Mouse (Mus musculus) kidney, adult 10 weeks (tissue): Measurements from ENCODE around the gene Prl3d2. TPM values are rescaled to one million over a fixed set of nuclear protein-coding genes. Genes with fewer than 3 reads are reported as not detected.

Experiments
- polyA plus RNA-seq: library from polyadenylated mRNA; stranded (reverse); fragments of 350-450 nt; fragmentation: Illumina TruSeq; extraction: RNeasy Lipid Tissue Mini Kit (QIAGEN cat#74804); gene quantifications from one replicate; pipeline ENCODE4 v1.2.3, GENCODE M21; 2014; ENCODE audit warnings: low read depth, low replicate concordance

Prl3d2 gene
- polyA plus RNA-seq: not detected

GRCm38 (mm10) chr13:27121398-27121797 is at the start of gene Prl3d2:
Gene Prl3d2, plus strand, starts transcription at chr13:27121698.

GRCm38 (mm10) chr13:27093890-27094289 is 27.6 kb upstream of the Prl3d2 start, which contains the start of gene Prl3d1:
Gene Prl3d1, plus strand, starts transcription at chr13:27094190.

GRCm38 (mm10) chr13:27156490-27156889 is 35.0 kb downstream of the Prl3d2 start, which contains the start of gene Prl3d3:
Gene Prl3d3, plus strand, starts transcription at chr13:27156790.

Other genes starting within 250 kb of the Prl3d2 start
- not detected for gene Prl, start 64.1 kb upstream of the Prl3d2 start, polyA plus RNA-seq
- gene Prl3d1, start 27.5 kb upstream of the Prl3d2 start, polyA plus RNA-seq: not detected
- not detected for gene Prl3d3, start 35.1 kb downstream of the Prl3d2 start, polyA plus RNA-seq
- not detected for gene Prl3c1, start 75.0 kb downstream of the Prl3d2 start, polyA plus RNA-seq
- not detected for gene Prl3b1, start 120.1 kb downstream of the Prl3d2 start, polyA plus RNA-seq
- gene Prl3a1, start 137.7 kb downstream of the Prl3d2 start, polyA plus RNA-seq: not detected
- gene Prl6a1, start 190.9 kb downstream of the Prl3d2 start, polyA plus RNA-seq: not detected
- gene Prl8a2, start 224.0 kb downstream of the Prl3d2 start, polyA plus RNA-seq: not detected